Mouse (Mus musculus): ENCODE measurements around the gene Lyg1. TPM values are rescaled to one million over a fixed set of nuclear protein-coding genes. Genes with fewer than 3 reads are reported as not detected.

The Lyg1 gene
- total RNA-seq, 2 experiments from 2014 or later: not detected

GRCm38 (mm10) chr1:37948906-37949305 lies 8.7 kb downstream of the Lyg1 start:
- DNase-seq: no peak

DNA sequence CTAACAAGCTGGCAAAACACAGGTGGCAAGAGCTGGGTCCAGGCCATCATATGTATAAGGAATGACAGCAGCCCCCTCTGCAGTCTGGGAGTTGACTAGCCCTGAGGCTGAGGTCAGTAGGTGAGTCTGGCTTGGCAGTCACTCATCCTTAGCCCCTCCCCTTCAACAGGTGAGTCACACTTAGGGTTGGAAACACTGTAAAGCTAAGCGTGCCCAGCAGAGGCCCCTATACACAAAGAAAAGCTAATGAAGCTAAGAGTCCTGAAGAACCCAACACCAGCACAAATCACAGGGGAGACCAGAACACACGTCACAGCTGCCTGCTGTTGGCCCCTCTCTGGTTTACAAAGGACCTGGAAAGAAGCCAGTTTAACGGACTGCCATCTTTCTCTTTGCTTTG lies 25.8 kb downstream of the Lyg1 start:
- DNase-seq: no peak

- DNase-seq: no peak
These were observed 31.6 kb downstream of the Lyg1 start for GRCm38 (mm10) chr1:37925971-37926370.

DNA sequence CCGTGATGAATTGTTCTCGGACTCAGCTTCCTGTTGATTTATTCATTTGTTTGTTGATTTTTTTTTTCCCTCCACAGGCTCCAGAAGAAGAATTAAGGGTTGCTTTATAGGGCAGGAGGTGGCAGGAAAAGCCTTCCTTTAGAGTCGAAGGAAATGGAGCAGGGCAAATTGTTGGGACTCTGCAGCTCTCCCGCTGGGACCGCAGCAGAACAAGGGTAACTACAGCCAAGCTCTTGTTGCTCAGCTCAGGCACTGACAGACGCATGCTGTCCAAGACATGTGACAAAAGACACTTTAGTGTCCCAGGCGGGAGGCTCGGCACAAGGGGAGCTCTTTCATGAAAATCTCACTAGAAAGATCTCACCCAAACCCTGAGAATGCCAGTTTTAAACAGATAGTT lies 35.0 kb downstream of the Lyg1 start:
- DNase-seq: peak; percentile 5 to 11

- no peak for DNase-seq
These were observed 39.5 kb downstream of the Lyg1 start for GRCm38 (mm10) chr1:37918096-37918495.

GRCm38 (mm10) chr1:37917666-37918065 lies 39.9 kb downstream of the Lyg1 start:
- no peak for DNase-seq

- no peak for DNase-seq
These were observed 41.2 kb downstream of the Lyg1 start, which contains the start of gene Lyg2 for GRCm38 (mm10) chr1:37916393-37916792. Gene Lyg2, minus strand, starts transcription at chr1:37916493.

DNA sequence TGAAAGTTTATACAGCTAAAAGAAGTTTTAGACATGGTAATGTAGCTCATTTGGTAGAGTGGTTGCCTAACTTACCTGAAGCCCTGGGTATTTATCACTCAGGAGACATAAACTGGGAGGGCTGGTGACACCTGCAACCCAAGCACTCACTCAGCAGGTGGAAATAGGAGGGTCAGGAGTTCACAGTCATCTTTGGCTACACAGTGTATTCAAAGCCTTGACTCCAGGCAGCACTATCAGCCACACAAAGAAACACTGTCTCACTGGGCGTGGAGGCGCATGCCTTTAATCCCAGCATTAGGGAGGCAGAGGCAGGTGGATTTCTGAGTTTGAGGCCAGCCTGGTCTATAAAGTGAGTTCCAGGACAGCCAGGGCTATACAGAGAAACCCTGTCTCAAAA lies 44.8 kb downstream of the Lyg1 start:
- DNase-seq: no peak

DNA sequence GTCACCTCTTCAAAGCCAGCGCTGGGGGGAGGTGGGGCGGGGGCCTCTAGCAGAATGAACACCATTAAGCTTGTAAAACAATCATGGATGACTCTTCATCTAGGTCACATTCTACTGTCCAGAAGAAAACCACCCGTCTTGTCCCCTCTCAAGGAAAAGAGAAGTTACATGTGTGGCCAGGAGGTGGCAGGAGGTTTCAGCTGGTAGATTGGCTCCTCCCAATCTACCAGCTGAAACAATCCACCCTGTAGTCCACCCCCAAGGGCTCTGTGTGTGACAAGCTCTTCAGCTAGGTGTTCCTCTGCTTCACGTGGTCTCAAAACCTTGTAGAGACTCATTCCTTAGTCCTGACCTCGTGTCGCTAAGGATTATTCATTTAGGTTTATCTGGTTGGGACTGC lies 54.4 kb downstream of the Lyg1 start:
- DNase-seq: peak; percentile 12 to 20

DNA sequence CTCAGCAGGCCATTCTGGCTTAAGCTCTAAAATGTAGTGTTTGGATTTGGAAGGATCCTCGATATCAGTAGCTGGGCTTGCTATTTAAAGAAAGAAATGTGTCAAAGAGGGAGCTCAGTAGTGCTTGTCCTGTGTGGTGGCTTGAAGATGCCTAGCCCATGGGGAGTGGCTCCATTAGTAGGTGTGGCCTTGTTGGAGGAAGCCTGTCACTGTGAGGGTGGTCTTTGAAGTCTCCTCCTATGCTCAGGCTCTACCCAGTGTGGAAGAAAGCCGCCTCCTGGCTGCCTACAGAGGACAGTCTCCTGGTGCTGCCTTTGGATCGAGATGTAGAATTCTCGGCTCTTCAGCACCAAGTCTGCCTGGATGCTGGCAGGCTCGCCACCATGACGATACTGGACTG lies 57.3 kb downstream of the Lyg1 start:
- peak in 1 of 2 experiments; percentile 16 for DNase-seq

DNA sequence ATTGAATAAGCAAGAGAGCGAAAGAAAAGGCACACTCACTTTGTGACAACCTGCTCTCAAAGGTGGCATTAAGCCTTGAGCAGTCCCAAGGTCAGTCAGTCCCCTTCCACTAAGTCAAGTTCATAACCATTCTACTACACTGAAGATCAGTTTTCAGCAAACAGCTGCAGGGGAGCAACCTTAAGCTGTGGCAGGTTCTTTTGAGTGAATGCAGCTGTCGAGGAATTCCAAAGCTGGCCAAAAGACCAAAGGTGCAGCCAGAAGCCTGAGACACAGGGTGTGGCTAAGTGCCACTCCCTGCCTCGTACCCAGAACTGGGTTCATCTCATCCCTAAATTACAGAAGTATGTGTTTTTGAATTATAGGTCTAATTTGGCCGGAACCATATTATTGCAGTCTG lies 57.7 kb downstream of the Lyg1 start:
- DNase-seq: no peak

Other genes starting within 250 kb of the Lyg1 start
- gene 2010300C02Rik, start 237.7 kb downstream of the Lyg1 start, total RNA-seq (2021): 1 to 10 TPM; 1.0 to 1.4 TPM
- gene Tsga10, start 91.3 kb downstream of the Lyg1 start, total RNA-seq (2021): 1 to 10 TPM; 4.0 to 5.0 TPM
- gene Lipt1, start 86.0 kb downstream of the Lyg1 start, total RNA-seq (2021): 10 to 100 TPM; 13.6 to 13.7 TPM
- gene Mitd1, start 67.3 kb downstream of the Lyg1 start, total RNA-seq (2021): 1 to 10 TPM; 3.6 to 4.3 TPM
- gene Mrpl30, start 67.3 kb downstream of the Lyg1 start, total RNA-seq (2021): 100 to 1,000 TPM; 418 to 431 TPM
- not detected for gene Lyg2, start 41.3 kb downstream of the Lyg1 start, total RNA-seq (2021)
- gene Txndc9, start 40.1 kb upstream of the Lyg1 start, total RNA-seq (2021): 10 to 100 TPM; 51.9 to 61.4 TPM
- gene Eif5b, start 40.3 kb upstream of the Lyg1 start, total RNA-seq (2021): 10 to 100 TPM; 50.2 to 54.9 TPM
- gene Rev1, start 172.0 kb upstream of the Lyg1 start, total RNA-seq (2021): 10 to 100 TPM; 14.1 to 14.5 TPM

Data from heart, adult 18-20 months (tissue).